Mouse (Mus musculus) forebrain, embryonic 14.5 days (tissue): ENCODE measurements around the gene Abcc10. TPM values are rescaled to one million over a fixed set of nuclear protein-coding genes. Genes with fewer than 3 reads are reported as not detected.

ENCODE experiments used
- ATAC-seq: fragments of 200-750 bp; cut with Nextera tagmentation; 2 replicates; pipeline ENCODE4 v1.8.0; 2017; ENCODE audit warnings: mild to moderate bottlenecking, moderate library complexity
- DNase-seq: peaks from one replicate; pipeline ENCODE4 v3.0.0-alpha.2; 2015; ENCODE audit warnings: low spot score
- H3K27ac ChIP-seq: fragments of 300-500 bp; sonication (generic); 2 replicates; pipeline ENCODE4 v1.5.1; 2014; ENCODE audit warnings: low read depth, mild to moderate bottlenecking, control low read depth, low read length, moderate library complexity
- H3K27me3 ChIP-seq: fragments of 300-500 bp; sonication (generic); replicated peaks from 2 replicates; pipeline ENCODE4 v1.6.1; 2014; ENCODE audit warnings: low read length, control low read depth, mixed read lengths; ENCODE audit not compliant: control insufficient read depth, insufficient read depth
- H3K36me3 ChIP-seq: fragments of 300-500 bp; sonication (generic); 2 replicates; pipeline ENCODE4 v1.6.1; 2014; ENCODE audit warnings: low read length, control low read depth; ENCODE audit not compliant: control insufficient read depth, insufficient read depth
- H3K4me1 ChIP-seq: fragments of 300-500 bp; sonication (generic); 2 replicates; pipeline ENCODE4 v1.6.1; 2014; ENCODE audit warnings: antibody characterized with exemption, low read length, control low read depth; ENCODE audit not compliant: control insufficient read depth, insufficient read depth
- H3K4me2 ChIP-seq: fragments of 300-500 bp; sonication (generic); 2 replicates; pipeline ENCODE4 v1.6.1; 2014; ENCODE audit warnings: mild to moderate bottlenecking, control low read depth, low read length
- H3K4me3 ChIP-seq: fragments of 300-500 bp; sonication (generic); 2 replicates; pipeline ENCODE4 v1.5.1; 2014; ENCODE audit warnings: low read depth, low read length, control low read depth
- H3K9ac ChIP-seq: fragments of 300-500 bp; sonication (generic); 2 replicates; pipeline ENCODE4 v1.6.1; 2014; ENCODE audit warnings: mild to moderate bottlenecking, low read length, control low read depth, moderate library complexity
- H3K9me3 ChIP-seq: fragments of 300-500 bp; sonication (generic); replicated peaks from 2 replicates; pipeline ENCODE4 v1.6.1; 2016; ENCODE audit warnings: low read length, control low read depth, mixed read lengths; ENCODE audit not compliant: control insufficient read depth
- WGBS: fragments of 180-500 bp; shearing (Covaris S2); extraction: QIAGEN DNeasy Blood & Tissue Kit; methylation state at CpG from one replicate; pipeline ENCODE4 v1.1.7; 2014; 5-methylcytosine and 5-hydroxymethylcytosine counted together
- polyA plus RNA-seq: library from polyadenylated mRNA; unstranded; fragments of >200 nt; fragmentation: Nextera tagmentation; extraction: Ambion mirVana; gene quantifications from 2 replicates; pipeline ENCODE4 v1.2.1, GENCODE M21; 2014

Abcc10 gene
- polyA plus RNA-seq, 1 experiment from 2014 or later: 4.3 TPM

- no peak for DNase-seq
- H3K27me3 ChIP-seq: no peaks in the 10 kb centered on the region
- no peaks in the 10 kb centered on the region for H3K9me3 ChIP-seq
- no peak overlapping the region for H3K4me3 ChIP-seq
- H3K9ac ChIP-seq: no peak overlapping the region
- H3K27ac ChIP-seq: no peak overlapping the region
- WGBS: 84% methylated on average over 19 of the region's 19 CpGs
- ATAC-seq: no peak
- no peaks in the 10 kb centered on the region for H3K4me1 ChIP-seq
- H3K36me3 ChIP-seq: peaks cover 36% of the 10 kb centered on the region
- H3K4me2 ChIP-seq: no peak overlapping the region
Measured at GRCm38 (mm10) chr17:46269771-46270534, 58.2 kb downstream of the Abcc10 start.

DNA sequence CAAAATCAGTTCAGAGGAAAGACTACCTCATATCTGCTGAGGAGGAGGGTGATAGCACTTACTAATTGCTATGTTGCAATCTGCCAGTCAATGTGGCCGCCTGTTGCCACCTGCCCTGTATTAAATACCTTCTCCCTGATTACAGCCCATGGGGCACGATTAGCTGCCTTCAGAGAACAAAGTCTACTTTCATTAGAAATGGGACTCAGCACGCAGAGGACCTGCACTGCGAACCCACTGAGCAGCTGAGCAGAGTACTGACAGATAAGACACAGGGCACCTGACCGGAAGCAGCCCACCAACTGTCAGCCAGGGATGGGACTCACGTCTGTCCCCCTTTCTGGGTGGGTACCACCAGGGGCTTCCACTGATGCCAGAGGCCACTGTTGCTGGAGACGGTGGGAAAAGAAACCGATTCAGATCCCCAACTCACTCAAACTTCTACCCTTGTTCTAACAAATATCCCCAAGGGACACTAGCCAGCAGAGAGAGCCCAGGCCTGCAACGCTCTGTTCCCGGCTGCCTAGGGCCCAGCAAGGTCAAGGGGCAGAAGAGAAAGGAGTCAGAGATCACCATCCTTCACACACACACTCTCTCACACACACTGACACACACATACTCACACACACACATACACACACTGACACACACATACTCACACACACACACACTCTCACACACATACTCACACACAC is 60.0 kb downstream of the Abcc10 start:
- no peaks in the 10 kb centered on the region for H3K4me1 ChIP-seq
- ATAC-seq: no peak
- no peak for DNase-seq
- H3K4me3 ChIP-seq: no peak overlapping the region
- WGBS: 84% methylated on average over 10 of the region's 10 CpGs
- H3K36me3 ChIP-seq: peaks cover 40% of the 10 kb centered on the region
- H3K9me3 ChIP-seq: no peaks in the 10 kb centered on the region
- no peak overlapping the region for H3K9ac ChIP-seq
- H3K4me2 ChIP-seq: no peak overlapping the region
- H3K27ac ChIP-seq: no peak overlapping the region
- H3K27me3 ChIP-seq: no peaks in the 10 kb centered on the region

- no peak for DNase-seq
- H3K36me3 ChIP-seq: peaks cover 47% of the 10 kb centered on the region
- no peak overlapping the region for H3K9ac ChIP-seq
- 88% methylated on average over 7 of the region's 7 CpGs for WGBS
- ATAC-seq: no peak
- H3K9me3 ChIP-seq: no peaks in the 10 kb centered on the region
- no peak overlapping the region for H3K4me2 ChIP-seq
- no peaks in the 10 kb centered on the region for H3K4me1 ChIP-seq
- H3K27ac ChIP-seq: no peak overlapping the region
- no peak overlapping the region for H3K4me3 ChIP-seq
- H3K27me3 ChIP-seq: no peaks in the 10 kb centered on the region
Measured at GRCm38 (mm10) chr17:46267511-46267910, 60.6 kb downstream of the Abcc10 start.

GRCm38 (mm10) chr17:46266986-46267385 is 61.2 kb downstream of the Abcc10 start:
- Histone ChIP-seq H3K4me2 (no peak overlapping the region), H3K9ac (no peak overlapping the region), H3K9me3 (no peaks in the 10 kb centered on the region), H3K4me1 (no peaks in the 10 kb centered on the region), H3K4me3 (no peak overlapping the region), H3K36me3 (peaks cover 49% of the 10 kb centered on the region), H3K27ac (no peak overlapping the region), H3K27me3 (no peaks in the 10 kb centered on the region)
- ATAC-seq (no peak), DNase-seq (no peak)
- 85% methylated on average over 6 of the region's 6 CpGs for WGBS

- Histone ChIP-seq H3K27me3 (no peaks in the 10 kb centered on the region), H3K4me1 (no peaks in the 10 kb centered on the region), H3K9me3 (no peaks in the 10 kb centered on the region), H3K9ac (no peak overlapping the region), H3K4me2 (no peak overlapping the region), H3K4me3 (no peak overlapping the region), H3K36me3 (peaks cover 50% of the 10 kb centered on the region), H3K27ac (no peak overlapping the region)
- ATAC-seq: peak; percentile 74
- DNase-seq: peak; percentile 87
- WGBS: 28% methylated on average over 14 of the region's 14 CpGs
Measured at GRCm38 (mm10) chr17:46265918-46266618, 62.1 kb downstream of the Abcc10 start.

DNA sequence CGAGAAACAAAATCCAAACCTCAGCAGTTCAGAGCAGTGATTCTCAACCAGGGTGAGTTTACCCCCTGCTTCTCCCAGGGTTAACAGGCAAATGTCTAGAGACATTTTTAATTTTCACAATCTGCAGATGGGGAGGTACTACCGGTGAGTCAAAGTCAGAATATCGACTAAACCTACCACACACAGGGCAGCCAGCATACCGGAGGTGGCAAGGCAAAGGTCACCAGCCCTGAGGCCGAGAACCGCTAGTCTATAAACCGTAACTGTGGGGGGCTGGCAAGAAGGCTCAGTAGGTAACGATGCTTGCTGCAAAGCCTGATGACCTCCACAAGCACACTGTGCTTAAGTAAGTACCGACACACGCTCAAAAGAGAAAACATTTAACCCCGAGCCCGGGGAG is 62.6 kb downstream of the Abcc10 start:
- peak; percentile 13; the same call in 1 of the 2 replicates for ATAC-seq
- Histone ChIP-seq H3K4me3 (no peak overlapping the region), H3K9ac (no peak overlapping the region), H3K27me3 (no peaks in the 10 kb centered on the region), H3K9me3 (no peaks in the 10 kb centered on the region), H3K36me3 (peaks cover 50% of the 10 kb centered on the region), H3K27ac (no peak overlapping the region), H3K4me1 (no peaks in the 10 kb centered on the region), H3K4me2 (no peak overlapping the region)
- no peak for DNase-seq
- WGBS: 86% methylated on average over 12 of the region's 12 CpGs

GRCm38 (mm10) chr17:46262201-46262694 is 65.9 kb downstream of the Abcc10 start:
- no peaks in the 10 kb centered on the region for H3K4me1 ChIP-seq
- ATAC-seq: no peak
- H3K9me3 ChIP-seq: no peaks in the 10 kb centered on the region
- no peak overlapping the region for H3K27ac ChIP-seq
- H3K4me3 ChIP-seq: no peak overlapping the region
- WGBS: 94% methylated on average over 5 of the region's 5 CpGs
- H3K4me2 ChIP-seq: no peak overlapping the region
- H3K36me3 ChIP-seq: peaks cover 77% of the 10 kb centered on the region
- H3K27me3 ChIP-seq: no peaks in the 10 kb centered on the region
- DNase-seq: no peak
- no peak overlapping the region for H3K9ac ChIP-seq

GRCm38 (mm10) chr17:46259675-46260074 is 68.5 kb downstream of the Abcc10 start:
- Histone ChIP-seq H3K36me3 (peaks cover 74% of the 10 kb centered on the region), H3K4me3 (no peak overlapping the region)
- 94% methylated on average over 17 of the region's 17 CpGs for WGBS

More at GRCm38 (mm10) chr17:46259675-46260074, 68.5 kb downstream of the Abcc10 start:
- no peak overlapping the region for H3K4me2 ChIP-seq
- H3K27ac ChIP-seq: no peak overlapping the region
- DNase-seq: no peak
- H3K27me3 ChIP-seq: 0 out of 2 replicates have a peak, but pooled peaks cover 7% of the 10 kb centered on the region
- H3K4me1 ChIP-seq: peaks cover 6% of the 10 kb centered on the region; the same call in 1 of the 2 replicates
- no peak overlapping the region for H3K9ac ChIP-seq
- no peaks in the 10 kb centered on the region for H3K9me3 ChIP-seq
- no peak for ATAC-seq
